ENCODE assay signal across 21 mouse cellular contexts in the genomic region with DNA sequence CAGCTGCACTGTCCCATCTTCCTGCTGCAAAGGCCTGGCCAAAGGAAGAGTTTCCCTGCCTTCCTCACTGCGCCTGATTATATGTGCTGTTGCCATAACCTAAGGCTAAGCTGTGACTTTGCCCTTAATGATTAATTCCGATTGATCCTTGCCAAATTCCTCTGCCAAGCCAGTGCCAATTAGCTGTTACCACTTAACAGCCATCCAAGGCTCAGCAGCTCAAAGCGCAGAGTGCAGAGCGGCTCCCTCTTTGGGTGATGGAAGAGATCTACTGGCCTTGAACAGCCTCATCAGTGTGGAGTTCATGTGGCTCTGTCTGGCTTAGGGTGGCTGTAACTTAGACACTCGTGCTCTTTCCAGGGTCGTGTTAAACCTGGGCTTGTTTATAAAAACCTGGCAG.
DNase-seq lines count a peak whose midpoint lies in the region; ATAC-seq and TF ChIP-seq lines count a peak whose summit lies in the region.
"Had no signal": no experiment of that assay in that cellular context is flagged by ENCODE, and none has a peak within 500 bp of the region (broad histone marks: within the 10 kb centered on the region; RNA-seq: fewer than 3 reads in every experiment).

No protein-coding gene starts in this region.

- no peaks in the 10 kb centered on the region for H3K36me3 ChIP-seq in hindbrain, postnatal 0 days (ENCODE audit: insufficient read depth, low read length)
- H3K36me3 ChIP-seq in hindbrain, embryonic 16.5 days (ENCODE audit: control insufficient read depth, insufficient read depth, low read length), result no peaks in the 10 kb centered on the region
- no peaks in the 10 kb centered on the region for H3K36me3 ChIP-seq in lung, embryonic 16.5 days (ENCODE audit: control insufficient read depth, insufficient read depth, low read length)
- H3K36me3 ChIP-seq in stomach, postnatal 0 days (ENCODE audit: control insufficient read depth, insufficient read depth, low read length), result no peaks in the 10 kb centered on the region
- H3K36me3 ChIP-seq: hindbrain, embryonic 13.5 days; midbrain, embryonic 15.5 days had no signal

- H3K4me1 ChIP-seq in hindbrain, postnatal 0 days (ENCODE audit: insufficient read depth, low read length), result no peaks in the 10 kb centered on the region
- no peaks in the 10 kb centered on the region for H3K4me1 ChIP-seq in hindbrain, embryonic 16.5 days (ENCODE audit: control insufficient read depth, insufficient read depth, low read depth, low read length)
- no peaks in the 10 kb centered on the region for H3K4me1 ChIP-seq in lung, embryonic 16.5 days (replicated peaks; ENCODE audit: control insufficient read depth, insufficient read depth, low read length)
- H3K4me1 ChIP-seq in lung, adult 2 months (ENCODE audit: control insufficient read depth, insufficient read depth, low read length), result no peaks in the 10 kb centered on the region
- no peaks in the 10 kb centered on the region for H3K4me1 ChIP-seq in stomach, postnatal 0 days (replicated peaks; ENCODE audit: control insufficient read depth, insufficient read depth)
- H3K4me1 ChIP-seq: hindbrain, embryonic 13.5 days; megakaryocyte, embryonic 14.5 days; midbrain, embryonic 15.5 days had no signal

- no peaks in the 10 kb centered on the region for H3K9me3 ChIP-seq in hindbrain, postnatal 0 days (ENCODE audit: low read length)
- H3K9me3 ChIP-seq in hindbrain, embryonic 16.5 days (ENCODE audit: control insufficient read depth, low read length), result no peaks in the 10 kb centered on the region
- H3K9me3 ChIP-seq in lung, embryonic 16.5 days (ENCODE audit: control insufficient read depth, low read length), result no peaks in the 10 kb centered on the region
- no peaks in the 10 kb centered on the region for H3K9me3 ChIP-seq in stomach, postnatal 0 days (ENCODE audit: control insufficient read depth, low read length)
- H3K9me3 ChIP-seq: hindbrain, embryonic 13.5 days; midbrain, embryonic 15.5 days had no signal

- H3K9ac ChIP-seq in hindbrain, postnatal 0 days (replicated peaks; ENCODE audit: low read length), result no peak overlapping the region
- H3K9ac ChIP-seq in hindbrain, embryonic 16.5 days (ENCODE audit: low read depth, low read length), result no peak overlapping the region
- no peak overlapping the region for H3K9ac ChIP-seq in lung, embryonic 16.5 days (ENCODE audit: low read length)
- no peak overlapping the region for H3K9ac ChIP-seq in stomach, postnatal 0 days (ENCODE audit: low read length)
- H3K9ac ChIP-seq: hindbrain, embryonic 13.5 days; liver, embryonic 14.5 days; midbrain, embryonic 15.5 days had no signal

- 83% methylated on average over 6 of the region's 6 CpGs for WGBS in hindbrain, postnatal 0 days
- 83% methylated on average over 6 of the region's 6 CpGs for WGBS in hindbrain, embryonic 16.5 days
- 56% methylated on average over 6 of the region's 6 CpGs for WGBS in lung, embryonic 16.5 days
- WGBS in lung, adult 2 months, result 65% methylated on average over 6 of the region's 6 CpGs
- WGBS in stomach, postnatal 0 days, result 72% methylated on average over 6 of the region's 6 CpGs

- TF ChIP-seq EP300 in stomach, postnatal 0 days (optimal IDR thresholded peaks at IDR 0.05), result no peak

- peak; percentile 32; the same call in 1 of the 2 replicates for TF ChIP-seq CTCF in hindbrain, postnatal 0 days (IDR thresholded peaks at IDR 0.05; ENCODE audit: low read depth)
- no peak for TF ChIP-seq CTCF in lung, adult 2 months (IDR thresholded peaks at IDR 0.05; ENCODE audit: insufficient read depth, low read length)
- peak; percentile 37 for TF ChIP-seq CTCF in stomach, postnatal 0 days (IDR thresholded peaks at IDR 0.05; ENCODE audit: low read depth)

- no peak overlapping the region for H3K4me3 ChIP-seq in hindbrain, postnatal 0 days (ENCODE audit: low read length)
- H3K4me3 ChIP-seq in hindbrain, embryonic 16.5 days (ENCODE audit: low read length), result no peak overlapping the region
- H3K4me3 ChIP-seq in lung, embryonic 16.5 days (ENCODE audit: low read length), result no peak overlapping the region
- H3K4me3 ChIP-seq in lung, adult 2 months (replicated peaks; ENCODE audit: extremely low read depth, low read depth, low read length), result no peak overlapping the region
- H3K4me3 ChIP-seq in stomach, postnatal 0 days (ENCODE audit: low read depth, low read length), result no peak overlapping the region
- H3K4me3 ChIP-seq: heart, adult 2 months; hindbrain, embryonic 13.5 days; megakaryocyte, embryonic 14.5 days; midbrain, embryonic 15.5 days had no signal

- H3K4me2 ChIP-seq in hindbrain, postnatal 0 days (ENCODE audit: low read depth, low read length), result no peak overlapping the region
- no peak overlapping the region for H3K4me2 ChIP-seq in hindbrain, embryonic 16.5 days (ENCODE audit: low read length)
- no peak overlapping the region for H3K4me2 ChIP-seq in lung, embryonic 16.5 days (ENCODE audit: low read depth, low read length)
- H3K4me2 ChIP-seq in stomach, postnatal 0 days (replicated peaks; ENCODE audit: low read depth), result no peak overlapping the region
- H3K4me2 ChIP-seq: hindbrain, embryonic 13.5 days; midbrain, embryonic 15.5 days had no signal

- peak; percentile 17 for DNase-seq in hindbrain, postnatal 0 days (ENCODE audit: low spot score)
- peak; percentile 85 for DNase-seq in kidney, adult 9 months
- DNase-seq in kidney, postnatal 10 days, result no peak
- DNase-seq in lung, adult 2 months, result no peak
- DNase-seq in stomach, postnatal 0 days (ENCODE audit: low spot score), result no peak
- no peak for DNase-seq in cerebellum, adult 18-20 months
- DNase-seq: adrenal gland, adult 8-10 months; cerebellum, adult 2 months; gastrocnemius, postnatal 36 days; heart, adult 2 months; heart, postnatal 36 days; layer of hippocampus, adult 9-11 months; lung, postnatal 14 days; thymus, postnatal 14 days had no signal

- no peaks in the 10 kb centered on the region for H3K27me3 ChIP-seq in hindbrain, postnatal 0 days (ENCODE audit: insufficient read depth, low read length)
- no peaks in the 10 kb centered on the region for H3K27me3 ChIP-seq in hindbrain, embryonic 16.5 days (replicated peaks; ENCODE audit: control insufficient read depth, insufficient read depth, low read length)
- no peaks in the 10 kb centered on the region for H3K27me3 ChIP-seq in lung, embryonic 16.5 days (ENCODE audit: control insufficient read depth, insufficient read depth, low read depth, low read length)
- H3K27me3 ChIP-seq in stomach, postnatal 0 days (ENCODE audit: control insufficient read depth, insufficient read depth, low read length), result no peaks in the 10 kb centered on the region
- H3K27me3 ChIP-seq: hindbrain, embryonic 13.5 days; megakaryocyte, embryonic 14.5 days; midbrain, embryonic 15.5 days had no signal

- ATAC-seq in hindbrain, postnatal 0 days, result no peak
- no peak for ATAC-seq in hindbrain, embryonic 16.5 days
- ATAC-seq in lung, embryonic 16.5 days (ENCODE audit: low read depth), result peak; percentile 43; the same call in 1 of the 2 replicates
- ATAC-seq in stomach, postnatal 0 days (ENCODE audit: low FRiP score, low TSS enrichment), result no peak
- ATAC-seq: activated CD4-positive, CD25-positive, alpha-beta regulatory T cell, adult 4 months; midbrain, embryonic 15.5 days had no signal

- no peak for TF ChIP-seq POLR2A in lung, adult 2 months (IDR thresholded peaks at IDR 0.05; ENCODE audit: borderline replicate concordance, extremely low read depth, low read depth, low read length)

- no peak overlapping the region for H3K27ac ChIP-seq in hindbrain, postnatal 0 days
- no peak overlapping the region for H3K27ac ChIP-seq in hindbrain, embryonic 16.5 days (ENCODE audit: low read depth, low read length)
- H3K27ac ChIP-seq in lung, embryonic 16.5 days (ENCODE audit: low read length), result no peak overlapping the region
- H3K27ac ChIP-seq in stomach, postnatal 0 days (replicated peaks), result no peak overlapping the region
- H3K27ac ChIP-seq: heart, adult 2 months; hindbrain, embryonic 13.5 days; liver, embryonic 14.5 days; midbrain, embryonic 15.5 days had no signal

Comparison
In these comparisons a context has a peak if more than half of its experiments do, and no peak if none do; other contexts are left out.
1. DNase-seq: peak in hindbrain, postnatal 0 days (single experiment) and kidney, adult 9 months (single experiment); none in kidney, postnatal 10 days (single experiment), lung, adult 2 months (single experiment), stomach, postnatal 0 days (single experiment) and cerebellum, adult 18-20 months (0 of 2).